Mouse (Mus musculus) embryonic facial prominence, embryonic 15.5 days (tissue): ENCODE measurements at regions not wholly inside any gene's neighbourhood (a gene's known extent, or its start where the extent isn't known, plus 50 kb on each side); places are given as distances from the start of the nearest gene placed in this dataset.

Experiments used
- ATAC-seq: fragments of 200-750 bp; cut with Nextera tagmentation; 2 replicates; pipeline ENCODE4 v1.8.0; 2017; ENCODE audit warnings: low read depth, moderate TSS enrichment; ENCODE audit not compliant: insufficient number of reproducible peaks, low FRiP score, low TSS enrichment
- H3K27ac ChIP-seq: fragments of 300-500 bp; sonication (generic); replicated peaks from 2 replicates; pipeline ENCODE4 v1.5.1; 2015; ENCODE audit warnings: mild to moderate bottlenecking, inconsistent platforms
- H3K27me3 ChIP-seq: fragments of 300-500 bp; sonication (generic); 2 replicates; pipeline ENCODE4 v1.6.1; 2015; ENCODE audit warnings: inconsistent platforms
- H3K36me3 ChIP-seq: fragments of 300-500 bp; sonication (generic); 2 replicates; pipeline ENCODE4 v1.6.1; 2015; ENCODE audit warnings: mild to moderate bottlenecking, inconsistent platforms
- H3K4me1 ChIP-seq: fragments of 300-500 bp; sonication (generic); 2 replicates; pipeline ENCODE4 v1.6.1; 2015; ENCODE audit warnings: inconsistent platforms
- H3K4me2 ChIP-seq: fragments of 300-500 bp; sonication (generic); replicated peaks from 2 replicates; pipeline ENCODE4 v1.6.1; 2015; ENCODE audit warnings: mild to moderate bottlenecking, inconsistent platforms
- H3K4me3 ChIP-seq: fragments of 300-500 bp; sonication (generic); replicated peaks from 2 replicates; pipeline ENCODE4 v1.5.1; 2015; ENCODE audit warnings: mild to moderate bottlenecking, inconsistent platforms
- H3K9ac ChIP-seq: fragments of 300-500 bp; sonication (generic); 2 replicates; pipeline ENCODE4 v1.6.1; 2015; ENCODE audit warnings: inconsistent platforms
- H3K9me3 ChIP-seq: fragments of 300-500 bp; sonication (generic); replicated peaks from 2 replicates; pipeline ENCODE4 v1.6.1; 2016; ENCODE audit warnings: inconsistent platforms
- WGBS: fragments of 180-500 bp; shearing (Covaris S2); methylation state at CpG from one replicate; pipeline ENCODE4 v1.1.7; 2015; 5-methylcytosine and 5-hydroxymethylcytosine counted together

GRCm38 (mm10) chr9:88221850-88222353, 105.1 kb upstream of the Nt5e start:
- WGBS, result 18% methylated on average over 7 of the region's 7 CpGs
- H3K4me3 ChIP-seq, result no peak overlapping the region
- ATAC-seq, result no peak
- H3K27ac ChIP-seq, result no peak overlapping the region
- no peaks in the 10 kb centered on the region for H3K36me3 ChIP-seq
- 0 out of 2 replicates have a peak, but pooled peaks cover 5% of the 10 kb centered on the region for H3K27me3 ChIP-seq
- no peak overlapping the region for H3K4me2 ChIP-seq
- no peaks in the 10 kb centered on the region for H3K9me3 ChIP-seq
- H3K9ac ChIP-seq, result no peak overlapping the region
- H3K4me1 ChIP-seq, result 0 out of 2 replicates have a peak, but pooled peaks cover 4% of the 10 kb centered on the region

GRCm38 (mm10) chr9:88237126-88237525, 89.9 kb upstream of the Nt5e start:
- H3K9ac ChIP-seq, result no peak overlapping the region
- no peak for ATAC-seq
- H3K4me3 ChIP-seq, result no peak overlapping the region
- no peaks in the 10 kb centered on the region for H3K9me3 ChIP-seq
- no peak overlapping the region for H3K27ac ChIP-seq
- no peaks in the 10 kb centered on the region for H3K4me1 ChIP-seq
- 70% methylated on average over 2 of the region's 2 CpGs for WGBS
- H3K27me3 ChIP-seq, result no peaks in the 10 kb centered on the region
- H3K4me2 ChIP-seq, result no peak overlapping the region
- no peaks in the 10 kb centered on the region for H3K36me3 ChIP-seq

- Histone ChIP-seq H3K4me1 (no peaks in the 10 kb centered on the region), H3K9me3 (no peaks in the 10 kb centered on the region), H3K36me3 (no peaks in the 10 kb centered on the region), H3K4me3 (no peak overlapping the region), H3K9ac (no peak overlapping the region), H3K27me3 (no peaks in the 10 kb centered on the region), H3K4me2 (no peak overlapping the region), H3K27ac (no peak overlapping the region)
- 59% methylated on average over 5 of the region's 5 CpGs for WGBS
- no peak for ATAC-seq
Observed at GRCm38 (mm10) chr9:88238346-88238745, 88.7 kb upstream of the Nt5e start.

GRCm38 (mm10) chr9:88240740-88241139, 86.3 kb upstream of the Nt5e start:
- no peak for ATAC-seq
- Histone ChIP-seq H3K9ac (no peak overlapping the region), H3K4me1 (no peaks in the 10 kb centered on the region), H3K36me3 (no peaks in the 10 kb centered on the region), H3K27me3 (no peaks in the 10 kb centered on the region), H3K4me3 (peak overlapping the region; percentile 45; the same call in 1 of the 2 replicates), H3K27ac (no peak overlapping the region), H3K4me2 (peak overlapping the region; percentile 57), H3K9me3 (no peaks in the 10 kb centered on the region)
- 21% methylated on average over 4 of the region's 4 CpGs for WGBS

GRCm38 (mm10) chr9:88241203-88241995, 85.6 kb upstream of the Nt5e start:
- WGBS, result 5% methylated on average over 18 of the region's 18 CpGs
- Histone ChIP-seq H3K4me3 (peak overlapping the region; percentile 45), H3K9me3 (no peaks in the 10 kb centered on the region), H3K27ac (no peak overlapping the region), H3K9ac (peak overlapping the region; percentile 12; the same call in 1 of the 2 replicates), H3K4me1 (no peaks in the 10 kb centered on the region), H3K27me3 (no peaks in the 10 kb centered on the region), H3K4me2 (peak overlapping the region; percentile 57), H3K36me3 (no peaks in the 10 kb centered on the region)
- ATAC-seq, result peak; percentile 89

- WGBS, result 85% methylated on average over 7 of the region's 7 CpGs
- Histone ChIP-seq H3K9me3 (no peaks in the 10 kb centered on the region), H3K36me3 (no peaks in the 10 kb centered on the region), H3K27ac (no peak overlapping the region), H3K4me1 (no peaks in the 10 kb centered on the region), H3K9ac (no peak overlapping the region), H3K4me2 (no peak overlapping the region), H3K4me3 (no peak overlapping the region), H3K27me3 (no peaks in the 10 kb centered on the region)
- ATAC-seq, result no peak
Observed at GRCm38 (mm10) chr9:88242530-88242929, 84.5 kb upstream of the Nt5e start.

- H3K4me3 ChIP-seq, result no peak overlapping the region
- H3K36me3 ChIP-seq, result no peaks in the 10 kb centered on the region
- no peak for ATAC-seq
- WGBS, result 77% methylated on average over 3 of the region's 3 CpGs
- no peaks in the 10 kb centered on the region for H3K27me3 ChIP-seq
- H3K27ac ChIP-seq, result no peak overlapping the region
- no peak overlapping the region for H3K4me2 ChIP-seq
- H3K9ac ChIP-seq, result no peak overlapping the region
- H3K9me3 ChIP-seq, result no peaks in the 10 kb centered on the region
- no peaks in the 10 kb centered on the region for H3K4me1 ChIP-seq
Observed at GRCm38 (mm10) chr9:88244492-88244891, 82.5 kb upstream of the Nt5e start.

- 72% methylated on average over 7 of the region's 7 CpGs for WGBS
- H3K27me3 ChIP-seq, result no peaks in the 10 kb centered on the region
- H3K27ac ChIP-seq, result no peak overlapping the region
- no peaks in the 10 kb centered on the region for H3K4me1 ChIP-seq
- no peak overlapping the region for H3K9ac ChIP-seq
- no peak overlapping the region for H3K4me2 ChIP-seq
- ATAC-seq, result no peak
- no peaks in the 10 kb centered on the region for H3K9me3 ChIP-seq
- no peak overlapping the region for H3K4me3 ChIP-seq
- H3K36me3 ChIP-seq, result no peaks in the 10 kb centered on the region
Observed at GRCm38 (mm10) chr9:88255948-88256347, 71.0 kb upstream of the Nt5e start.

- Histone ChIP-seq H3K4me2 (no peak overlapping the region), H3K36me3 (no peaks in the 10 kb centered on the region), H3K4me1 (no peaks in the 10 kb centered on the region), H3K9ac (no peak overlapping the region), H3K27ac (no peak overlapping the region), H3K27me3 (no peaks in the 10 kb centered on the region), H3K4me3 (no peak overlapping the region), H3K9me3 (no peaks in the 10 kb centered on the region)
- ATAC-seq, result no peak
- WGBS, result 62% methylated on average over 4 of the region's 4 CpGs
Observed at GRCm38 (mm10) chr9:88259627-88260026, 67.4 kb upstream of the Nt5e start.

- Histone ChIP-seq H3K4me2 (no peak overlapping the region), H3K36me3 (no peaks in the 10 kb centered on the region), H3K9me3 (no peaks in the 10 kb centered on the region), H3K4me3 (no peak overlapping the region), H3K27me3 (no peaks in the 10 kb centered on the region), H3K4me1 (no peaks in the 10 kb centered on the region), H3K9ac (no peak overlapping the region), H3K27ac (no peak overlapping the region)
- no peak for ATAC-seq
- 60% methylated on average over 2 of the region's 2 CpGs for WGBS
Observed at GRCm38 (mm10) chr9:88260072-88260635, 66.8 kb upstream of the Nt5e start.

- H3K4me1 ChIP-seq, result no peaks in the 10 kb centered on the region
- 73% methylated on average over 3 of the region's 3 CpGs for WGBS
- H3K9me3 ChIP-seq, result no peaks in the 10 kb centered on the region
- H3K9ac ChIP-seq, result no peak overlapping the region
- no peaks in the 10 kb centered on the region for H3K27me3 ChIP-seq
- H3K4me2 ChIP-seq, result no peak overlapping the region
- ATAC-seq, result no peak
- no peaks in the 10 kb centered on the region for H3K36me3 ChIP-seq
- H3K4me3 ChIP-seq, result no peak overlapping the region
- no peak overlapping the region for H3K27ac ChIP-seq
Observed at GRCm38 (mm10) chr9:88262461-88262860, 64.5 kb upstream of the Nt5e start.
